Mouse (Mus musculus): Measurements from ENCODE around the gene Svep1.

DNA sequence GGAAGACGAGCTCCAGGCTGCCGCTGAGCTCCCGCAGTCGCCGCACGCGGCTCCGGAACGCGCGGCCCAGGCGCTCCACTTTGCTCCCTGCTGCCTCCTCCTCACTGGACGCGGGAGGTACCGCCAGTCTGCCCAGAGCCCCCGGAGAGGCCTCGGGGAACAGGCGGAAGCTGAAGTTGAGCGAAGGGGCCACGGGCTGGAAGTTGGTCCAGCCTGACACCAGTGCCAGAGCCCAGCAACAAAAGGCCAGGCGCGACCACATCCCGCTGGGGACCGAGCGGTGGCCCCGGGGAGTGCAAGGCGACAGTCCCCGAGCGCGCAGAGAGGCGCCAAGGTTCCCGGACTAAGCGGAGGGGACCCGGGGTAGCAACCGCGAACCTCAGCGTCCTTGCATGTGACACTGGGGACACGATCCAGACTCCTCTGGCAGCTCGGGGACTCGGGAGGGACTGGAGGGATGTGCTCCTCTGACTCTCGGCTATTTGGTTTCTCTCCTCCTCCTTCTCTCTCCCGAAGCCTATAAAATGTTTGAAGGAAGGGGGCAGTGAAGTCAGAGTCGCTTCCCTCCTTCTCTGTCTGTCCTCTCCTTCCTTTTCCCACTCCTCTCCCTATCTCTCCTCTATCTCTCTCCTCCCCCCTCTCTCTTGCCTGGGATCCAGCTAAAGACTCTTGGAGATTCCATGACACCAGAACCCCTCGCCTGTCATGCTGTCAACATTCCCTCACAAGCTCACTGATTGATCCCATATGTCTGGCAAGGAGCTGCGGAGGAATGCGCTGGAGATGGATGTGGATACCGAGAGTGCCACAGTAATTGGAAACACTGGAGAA lies at the start of gene Svep1:
- TF ChIP-seq CTCF (IDR thresholded peaks at IDR 0.05; ENCODE audit: insufficient read depth, low read depth, low read length) (no peak), POLR2A (IDR thresholded peaks at IDR 0.05; ENCODE audit: insufficient read depth, low read depth, low read length) (no peak)
